In the genomic region with DNA sequence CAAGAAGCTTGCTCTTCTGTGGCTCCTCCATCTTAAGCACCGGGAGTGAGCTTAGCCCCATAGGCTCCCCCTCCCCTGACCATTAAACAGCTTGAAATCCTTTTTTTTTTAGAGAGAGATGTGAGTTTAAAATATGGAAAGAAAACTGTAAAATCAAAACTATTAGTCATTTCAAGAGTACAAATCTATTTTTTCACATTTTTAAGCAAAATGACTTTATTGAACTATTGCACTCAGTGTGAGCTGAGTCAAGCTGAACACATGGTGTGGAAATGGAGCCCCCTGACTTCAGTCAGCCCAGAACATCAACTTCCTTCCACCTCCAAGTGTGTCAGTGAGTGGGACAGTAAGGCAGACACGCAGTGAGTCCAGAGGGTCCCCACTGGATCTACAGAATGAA, we compare ENCODE assay signal across 25 mouse cellular contexts. TPM values are rescaled to one million over a fixed set of nuclear protein-coding genes. Genes with fewer than 3 reads are reported as not detected.
"Had no signal": no experiment of that assay in that cellular context is flagged by ENCODE, and none has a peak within 500 bp of the region (broad histone marks: within the 10 kb centered on the region; RNA-seq: fewer than 3 reads in every experiment).

No protein-coding gene starts in this region.

- ATAC-seq: liver, postnatal 0 days; midbrain, embryonic 13.5 days had no signal

- H3K9me3 ChIP-seq: limb, embryonic 12.5 days; limb, embryonic 15.5 days; midbrain, embryonic 10.5 days; midbrain, embryonic 13.5 days had no signal

- DNase-seq: kidney, adult 18-20 months; kidney, adult 9 months; lung, postnatal 36 days; right cerebral cortex, postnatal 4 days; thymus, adult 18-20 months; thymus, postnatal 36 days had no signal

- H3K36me3 ChIP-seq: limb, embryonic 12.5 days; limb, embryonic 15.5 days; midbrain, embryonic 10.5 days; midbrain, embryonic 13.5 days had no signal

- H3K9ac ChIP-seq: limb, embryonic 12.5 days; limb, embryonic 15.5 days; liver, embryonic 14.5 days; liver, postnatal 0 days; lung, embryonic 14.5 days; midbrain, embryonic 13.5 days had no signal

- H3K4me2 ChIP-seq: limb, embryonic 12.5 days; limb, embryonic 15.5 days; liver, embryonic 11.5 days; lung, embryonic 14.5 days; midbrain, embryonic 13.5 days had no signal

- H3K4me1 ChIP-seq: limb, embryonic 15.5 days had no signal

- H3K27me3 ChIP-seq: midbrain, embryonic 13.5 days had no signal

- H3K4me3 ChIP-seq: limb, embryonic 12.5 days; limb, embryonic 15.5 days; megakaryocyte, embryonic 14.5 days; midbrain, embryonic 10.5 days; midbrain, embryonic 13.5 days had no signal

- H3K27ac ChIP-seq: limb, embryonic 12.5 days; limb, embryonic 15.5 days; liver, embryonic 14.5 days; midbrain, embryonic 10.5 days; midbrain, embryonic 13.5 days had no signal

RNA-seq across cellular contexts. Expression of a gene that starts 55.9 kb away (rescaled TPM):
- total RNA-seq: layer of hippocampus, adult 18-20 months; layer of hippocampus, postnatal 14 days; left cerebral cortex, adult 8-10 months; left cerebral cortex, postnatal 14 days; left cerebral cortex, postnatal 4 days had no signal
- polyA plus RNA-seq: kidney, embryonic 16.5 days; limb, embryonic 12.5 days; limb, embryonic 15.5 days; liver, embryonic 11.5 days; liver, embryonic 14.5 days; liver, postnatal 0 days; lung, embryonic 14.5 days; lung, postnatal 0 days; midbrain, embryonic 10.5 days; midbrain, embryonic 13.5 days; neural tube, embryonic 14.5 days; stomach, embryonic 14.5 days; urinary bladder, adult 2 months had no signal
